Mouse (Mus musculus): Measurements from ENCODE around the gene Map4k4.
A peak's percentile ranks its signal among the peaks of the same experiment; 100 is the strongest.

Gene Map4k4

DNA sequence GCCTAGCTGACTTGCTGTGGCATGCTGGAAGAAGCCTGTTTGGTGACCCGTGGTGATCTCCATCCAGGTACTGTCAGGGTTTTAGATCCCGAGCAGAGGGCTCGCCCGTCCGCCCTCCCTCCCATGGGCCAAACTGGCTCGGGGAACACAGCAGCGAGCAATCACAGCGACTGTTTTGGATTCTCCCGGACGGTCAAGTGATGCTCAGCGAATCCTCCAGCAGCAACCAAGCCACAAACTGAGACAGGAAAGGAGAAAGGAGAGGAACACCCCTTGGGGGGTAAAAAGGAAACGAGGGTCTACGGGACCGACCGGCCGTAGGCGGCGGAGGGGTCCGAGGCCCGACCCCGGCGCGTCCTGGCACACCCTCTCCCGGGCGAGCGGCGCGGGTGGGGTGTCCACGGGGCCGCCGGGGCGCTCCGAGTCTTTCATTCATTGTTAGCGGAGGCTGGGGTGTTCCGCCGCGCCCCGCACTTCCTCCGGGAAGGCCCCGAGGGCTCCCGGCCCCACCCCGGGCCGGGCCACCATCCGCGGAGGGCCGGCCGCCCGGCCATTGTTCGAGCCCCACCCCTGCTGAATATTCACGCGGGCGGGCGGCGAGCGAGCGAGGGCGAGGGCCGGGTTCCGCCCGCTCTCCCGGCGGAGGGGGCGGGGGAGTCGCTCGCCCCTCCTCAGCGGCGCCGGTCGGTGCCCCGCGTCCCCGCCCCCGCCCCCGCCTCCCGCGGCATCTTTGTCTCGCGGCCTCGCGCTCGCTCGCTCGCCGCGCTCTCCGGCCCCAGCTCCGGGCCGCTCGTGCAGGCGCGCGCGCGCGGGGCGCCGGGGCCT lies at the start of gene Map4k4:
TSS of gene Map4k4 (plus strand) at position 733 of the 825 bp plus-strand sequence.
- DNase-seq (ENCODE audit: low spot score in 2 of 2), result peak in 1 of 2 experiments; percentile 72

DNA sequence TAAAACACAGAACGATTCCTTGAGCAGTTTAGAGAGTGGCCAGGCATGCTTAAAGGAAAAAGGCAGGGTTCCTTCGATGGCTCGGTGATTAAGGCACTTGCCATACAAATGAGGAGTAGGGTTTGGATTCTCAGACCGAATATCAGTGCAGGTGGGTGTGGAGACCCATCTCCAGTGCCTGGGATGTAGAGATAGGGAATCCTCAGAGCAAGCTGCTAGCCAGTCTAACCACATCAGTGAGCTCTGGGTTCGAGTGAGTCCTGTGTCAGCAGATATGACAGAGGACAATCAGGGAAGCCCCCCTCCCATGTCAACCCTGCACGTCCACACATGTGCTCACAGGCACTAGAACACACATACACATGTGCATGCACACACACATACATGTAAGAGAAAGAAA lies 44.8 kb upstream of the Map4k4 start:
- no peak for DNase-seq (ENCODE audit: low spot score in 2 of 2)

DNA sequence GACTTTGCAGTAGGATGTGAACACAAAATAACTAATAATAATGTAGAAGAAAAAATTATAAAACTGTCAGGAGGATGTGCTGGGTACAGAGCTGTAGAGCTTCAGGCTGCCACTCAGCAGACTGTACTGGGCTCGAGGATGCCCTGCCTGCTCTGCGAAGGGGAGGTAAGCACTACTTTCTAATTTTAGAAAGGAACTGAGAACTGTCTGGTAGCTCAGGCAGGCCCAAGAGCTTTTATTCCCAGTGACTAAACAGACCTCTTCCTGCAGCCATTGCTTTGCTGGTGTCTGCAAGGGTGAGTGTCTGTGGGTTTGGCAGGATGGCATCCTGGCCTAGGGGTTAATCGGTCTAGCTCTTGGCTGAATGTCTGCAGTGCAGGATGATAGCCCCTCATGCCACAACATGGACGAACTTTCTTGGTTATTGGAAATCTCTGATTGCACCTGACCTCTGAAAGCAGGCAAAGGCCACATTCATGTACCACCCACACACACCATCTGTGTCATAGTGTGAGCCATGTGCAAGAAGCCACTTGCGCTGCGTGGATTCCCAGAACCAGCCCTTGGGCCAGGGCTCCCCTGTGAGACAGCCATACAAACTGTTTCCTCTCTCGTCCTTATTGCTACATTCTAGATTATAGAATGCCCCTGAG lies 43.8 kb upstream of the Map4k4 start:
- DNase-seq (ENCODE audit: low spot score in 2 of 2), result no peak

DNA sequence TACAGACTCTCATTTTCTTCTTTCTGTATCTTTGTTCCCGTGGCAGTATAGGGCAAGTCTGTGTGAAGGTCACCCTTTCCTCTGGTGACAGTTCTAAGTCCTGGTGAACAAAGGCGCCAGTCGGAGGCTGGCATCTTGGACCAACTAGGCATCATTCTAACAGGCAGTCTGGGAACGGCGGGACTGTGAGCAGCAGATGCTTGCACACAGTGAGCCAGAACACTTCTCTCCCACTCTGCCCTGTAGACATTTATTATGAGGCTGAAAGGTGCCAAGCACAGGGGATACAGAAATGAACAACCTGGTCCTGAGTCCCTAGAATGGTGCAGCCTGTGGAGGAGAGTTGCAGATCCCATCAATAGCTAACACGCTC lies 43.3 kb upstream of the Map4k4 start:
- DNase-seq (ENCODE audit: low spot score in 2 of 2), result no peak

DNA sequence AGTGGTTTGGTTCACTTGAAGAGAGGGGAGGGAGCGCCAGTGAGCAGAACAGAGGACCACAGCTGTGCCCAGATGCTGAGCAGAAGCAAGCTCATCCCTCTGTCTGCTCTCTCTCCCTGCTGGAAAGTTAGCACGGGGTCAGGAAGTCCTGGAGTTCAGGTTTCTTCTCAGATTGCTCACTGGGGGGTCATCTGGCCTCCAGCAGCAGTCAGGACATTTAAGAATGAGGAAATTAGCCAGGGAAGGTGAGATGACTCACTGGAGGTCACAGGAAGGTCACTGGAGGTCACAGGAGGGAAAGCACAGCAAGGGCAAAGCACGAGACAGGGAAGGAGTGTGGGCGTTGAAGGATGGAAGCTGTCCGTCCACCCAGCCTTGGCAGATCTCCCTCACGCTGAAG lies 41.5 kb upstream of the Map4k4 start:
- no peak for DNase-seq (ENCODE audit: low spot score in 2 of 2)

DNA sequence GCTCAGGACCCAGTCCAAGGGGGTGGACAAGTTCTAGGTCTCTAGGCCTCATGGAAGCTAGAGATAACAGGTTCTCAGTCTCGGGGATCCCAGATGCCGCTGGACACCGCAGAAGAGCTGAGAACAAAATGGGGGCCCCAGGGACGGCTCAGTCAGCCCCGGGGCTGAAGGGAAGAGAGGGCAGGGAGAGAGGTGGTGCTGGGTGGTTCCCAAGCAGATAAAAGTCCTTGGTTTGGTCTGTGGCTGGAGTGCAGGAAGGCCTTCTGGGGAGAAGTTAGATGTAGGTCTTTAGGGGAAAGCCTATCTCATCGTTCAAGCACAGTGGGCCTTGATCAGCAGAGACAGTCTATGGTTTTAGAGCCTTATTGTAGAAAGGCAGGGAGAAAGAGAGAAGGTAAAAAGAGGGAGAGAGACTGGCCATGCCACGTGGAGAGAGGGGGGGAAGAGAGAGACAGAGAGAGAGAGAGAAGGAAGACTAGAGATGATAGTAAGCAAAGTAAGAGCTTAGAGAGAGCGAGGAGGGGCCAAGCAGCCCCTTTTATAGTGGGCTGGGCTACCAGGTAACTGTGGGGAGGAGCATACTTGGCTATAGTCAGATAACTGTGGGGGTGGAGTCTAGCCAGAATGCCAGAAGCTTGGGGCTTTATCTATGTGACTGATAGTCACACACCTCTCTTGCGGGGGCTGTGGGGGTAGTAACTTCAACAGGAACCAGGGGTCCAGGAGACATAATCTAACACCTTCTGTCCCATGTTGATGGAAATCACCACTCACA lies 34.2 kb upstream of the Map4k4 start:
- no peak for DNase-seq (ENCODE audit: low spot score in 2 of 2)

DNA sequence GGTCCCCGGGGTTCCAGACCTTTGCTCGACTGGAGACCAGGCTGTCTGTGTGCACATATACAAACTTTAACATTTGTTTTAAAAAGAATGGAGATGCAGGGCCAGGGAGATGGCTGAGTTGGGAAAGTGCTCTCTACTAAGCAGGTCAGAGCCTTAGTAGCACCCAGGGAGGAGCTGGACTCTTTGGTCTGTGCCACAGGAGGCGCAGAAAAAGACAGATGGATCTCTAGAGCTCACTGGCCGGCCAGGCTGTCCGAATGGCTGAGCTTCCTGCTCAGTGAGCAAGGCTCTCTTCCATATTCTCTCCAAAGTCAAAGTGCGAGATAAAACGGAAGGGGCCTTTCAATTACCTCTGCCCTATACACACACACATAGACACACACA lies 33.6 kb upstream of the Map4k4 start:
- DNase-seq (ENCODE audit: low spot score in 2 of 2), result no peak

DNA sequence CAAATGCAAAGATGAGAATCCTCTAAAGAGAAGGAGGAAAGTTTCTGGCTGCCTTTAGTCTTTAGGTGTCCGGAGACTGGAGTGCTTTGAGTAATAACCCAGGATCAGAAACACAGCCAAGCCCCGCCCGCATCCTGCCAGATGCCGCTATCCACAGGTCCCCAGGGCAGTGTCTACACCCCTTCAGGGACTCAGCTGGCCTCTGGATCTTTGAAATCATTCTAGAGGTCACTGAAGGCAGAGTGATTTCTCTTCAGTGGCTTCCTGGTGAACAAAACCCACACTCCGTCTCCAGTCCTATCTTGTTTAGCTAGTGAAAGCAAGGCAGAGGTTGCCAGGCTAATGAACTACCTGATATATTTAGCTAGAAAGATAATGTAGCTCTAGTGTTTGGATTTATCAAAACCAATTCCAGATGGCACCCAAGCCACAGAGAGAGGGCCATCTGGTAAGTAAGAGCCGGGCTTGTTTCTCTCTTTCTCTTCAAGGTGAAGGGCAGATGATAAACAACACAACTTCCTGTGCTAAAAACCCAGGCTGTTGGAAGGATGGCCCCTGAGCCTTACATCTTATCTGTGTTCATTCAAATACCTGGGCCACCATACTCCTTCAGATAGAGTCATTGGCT lies 32.6 kb upstream of the Map4k4 start:
- no peak for DNase-seq (ENCODE audit: low spot score in 2 of 2)

DNA sequence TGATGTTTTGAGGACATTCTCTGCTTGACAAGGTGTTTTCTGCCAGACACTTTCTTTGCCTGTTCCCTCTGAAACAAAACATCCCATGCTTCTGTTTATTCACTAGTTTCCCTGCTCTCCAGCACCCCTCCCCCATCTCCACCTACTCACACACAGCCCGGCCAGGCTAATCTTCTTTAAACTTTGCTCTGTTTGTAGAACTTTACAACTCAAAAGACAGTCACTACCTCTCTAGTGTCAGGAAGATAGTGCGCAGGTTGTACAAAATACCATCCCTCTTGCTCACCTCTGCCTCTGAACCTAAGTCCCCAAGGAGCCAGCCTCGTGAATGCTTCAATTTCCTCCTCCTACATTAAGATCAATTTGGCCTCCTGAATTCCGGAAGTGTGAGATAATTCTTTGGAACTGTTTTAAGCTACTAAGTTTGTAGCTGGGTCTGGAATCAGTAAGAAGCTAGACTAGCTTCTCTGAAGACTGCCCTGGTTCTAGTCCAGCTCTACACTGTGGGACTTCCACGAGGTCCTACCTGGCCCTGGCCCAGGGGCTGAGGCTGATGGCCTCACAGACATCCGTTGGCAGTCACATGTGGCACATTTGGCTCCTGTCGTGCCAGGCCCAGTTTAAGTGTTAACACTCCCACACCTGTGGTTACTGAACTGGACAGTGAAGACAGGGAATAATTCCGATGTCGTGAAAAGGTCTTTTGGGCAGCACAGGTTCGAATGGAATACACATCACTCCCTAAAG lies 31.7 kb upstream of the Map4k4 start:
- DNase-seq (ENCODE audit: low spot score in 2 of 2), result no peak

DNA sequence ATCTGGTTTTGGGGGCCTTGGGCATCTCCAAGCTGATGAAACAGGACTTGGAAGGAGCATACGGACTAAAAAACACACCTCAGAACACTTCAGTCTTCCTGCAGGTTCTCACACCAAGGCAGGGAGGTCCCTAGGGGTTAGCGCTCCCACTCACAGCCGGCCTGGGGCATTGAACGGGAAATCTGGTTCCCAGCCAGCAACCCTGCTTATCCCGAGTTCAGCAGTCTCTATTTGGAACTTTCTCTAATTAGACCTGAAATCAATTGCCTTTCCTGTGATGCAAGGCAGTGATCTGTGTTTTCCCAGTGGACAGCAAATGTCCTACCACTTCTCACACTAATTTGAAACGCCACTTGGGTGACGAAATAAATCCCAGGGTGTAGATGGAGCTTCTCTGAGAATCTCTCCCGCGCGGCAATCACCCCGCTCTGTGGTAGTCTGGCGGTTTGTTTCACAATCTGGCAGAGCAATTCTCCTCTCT lies 31.0 kb upstream of the Map4k4 start:
- DNase-seq (ENCODE audit: low spot score in 2 of 2), result no peak

DNA sequence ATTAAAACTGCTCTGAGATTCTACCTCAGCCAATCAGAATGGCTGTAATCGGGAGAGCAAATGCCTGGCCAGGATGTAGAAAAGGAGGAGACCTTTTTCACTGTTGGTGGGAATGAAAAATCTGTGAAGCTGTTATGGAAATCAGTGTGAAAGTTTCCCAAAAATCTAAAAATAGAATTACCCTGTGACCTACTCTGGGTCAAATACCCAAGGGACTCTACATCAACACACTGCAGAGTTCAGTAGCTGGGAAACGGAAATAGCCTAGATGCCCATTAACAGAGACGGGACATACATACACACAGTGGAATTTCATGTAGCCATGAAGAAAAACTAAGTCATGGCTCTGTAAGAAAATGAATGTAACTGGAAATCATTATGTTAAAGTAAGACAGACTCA lies 22.7 kb upstream of the Map4k4 start:
- DNase-seq (ENCODE audit: low spot score in 2 of 2), result no peak

DNA sequence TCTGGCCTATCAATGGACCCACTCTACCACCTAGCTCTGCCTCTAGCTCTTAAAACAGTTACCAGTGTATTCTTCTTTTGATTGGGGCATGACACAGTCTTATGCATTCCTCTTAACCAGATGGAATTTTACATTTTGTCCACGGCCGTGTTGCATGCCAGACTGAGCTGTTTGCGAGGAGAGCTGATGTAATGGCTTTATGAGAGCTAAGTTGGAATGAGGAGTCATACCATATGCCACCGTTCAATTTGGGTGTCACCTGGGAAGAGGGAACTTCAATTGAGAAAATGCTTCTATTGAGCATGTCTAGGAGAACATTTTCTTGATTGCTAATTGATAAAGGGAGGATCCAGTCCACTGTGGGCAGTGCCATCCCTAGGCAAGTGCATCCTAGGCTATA lies 18.2 kb upstream of the Map4k4 start:
- no peak for DNase-seq (ENCODE audit: low spot score in 2 of 2)

DNA sequence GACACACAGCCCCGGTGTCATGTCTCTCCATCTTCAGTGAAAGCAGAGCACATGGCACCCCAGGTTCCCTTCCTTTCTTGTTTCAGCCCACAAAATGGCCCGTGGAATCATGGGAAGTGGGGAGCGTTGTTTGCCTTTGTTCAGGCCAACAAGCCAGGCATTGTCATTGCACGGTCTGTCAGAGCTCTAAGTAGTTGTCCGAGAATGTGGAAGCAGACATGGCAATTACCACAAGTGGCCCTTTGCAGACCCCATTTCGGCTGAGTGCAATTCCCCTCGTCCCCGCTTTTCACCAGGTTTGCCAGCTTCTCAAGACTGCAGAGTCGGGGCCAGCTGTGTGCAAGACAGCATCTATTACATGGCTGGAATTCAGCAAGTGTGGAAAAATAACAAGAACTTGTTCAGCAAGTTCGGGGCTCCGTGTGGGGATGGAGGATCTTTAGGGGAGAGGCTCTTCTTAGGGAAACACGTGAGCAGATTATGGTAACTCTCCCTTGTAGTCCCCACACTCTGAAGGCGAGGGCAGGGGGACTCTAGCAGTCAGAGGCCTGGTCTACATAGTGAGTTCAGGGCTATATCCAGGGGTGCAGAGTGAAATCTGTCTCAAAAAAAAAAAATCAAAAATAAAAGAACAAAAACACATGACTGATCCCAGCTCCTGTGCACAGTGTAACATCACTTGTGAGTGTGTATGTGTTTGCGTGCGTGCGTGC lies 15.8 kb upstream of the Map4k4 start:
- DNase-seq (ENCODE audit: low spot score in 2 of 2), result no peak

DNA sequence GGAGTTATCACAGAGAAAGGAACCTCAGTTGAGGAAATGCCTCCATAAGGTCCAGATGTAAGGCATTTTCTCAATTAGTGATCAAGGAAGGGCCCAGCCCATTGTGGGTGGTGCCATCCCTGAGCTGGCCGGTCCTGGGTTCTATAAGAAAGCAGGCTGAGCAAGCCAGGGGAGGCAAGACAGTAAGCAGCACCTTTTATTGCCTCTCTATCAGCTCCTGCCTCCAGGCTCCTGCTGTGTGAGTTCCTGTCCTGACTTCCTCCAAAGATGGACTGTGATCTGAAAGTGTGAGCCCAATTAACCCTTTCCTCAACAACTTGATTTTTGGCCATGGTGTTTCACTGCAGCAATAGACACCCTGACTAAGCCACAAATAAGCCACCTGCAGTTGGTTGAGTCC lies 12.7 kb upstream of the Map4k4 start:
- DNase-seq (ENCODE audit: low spot score in 2 of 2), result no peak

DNA sequence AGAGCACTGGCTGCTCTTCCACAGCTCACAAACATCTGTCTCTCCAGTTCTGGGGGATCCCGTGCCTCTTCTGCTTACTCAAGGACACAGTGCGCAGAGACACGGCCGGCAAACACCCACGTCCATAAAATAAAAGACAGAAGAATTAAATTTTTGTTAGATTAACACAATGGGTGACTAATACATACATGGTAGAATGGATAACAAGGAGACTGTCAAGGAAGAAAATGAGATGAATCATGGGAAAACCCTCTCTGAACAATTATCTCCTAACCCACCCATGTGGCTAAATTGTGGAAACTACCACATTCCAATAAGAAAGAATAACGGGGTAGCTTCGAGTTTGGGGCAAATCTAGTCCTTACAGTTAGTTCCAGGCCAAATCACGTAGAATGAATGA lies 11.3 kb upstream of the Map4k4 start:
- no peak for DNase-seq (ENCODE audit: low spot score in 2 of 2)

DNA sequence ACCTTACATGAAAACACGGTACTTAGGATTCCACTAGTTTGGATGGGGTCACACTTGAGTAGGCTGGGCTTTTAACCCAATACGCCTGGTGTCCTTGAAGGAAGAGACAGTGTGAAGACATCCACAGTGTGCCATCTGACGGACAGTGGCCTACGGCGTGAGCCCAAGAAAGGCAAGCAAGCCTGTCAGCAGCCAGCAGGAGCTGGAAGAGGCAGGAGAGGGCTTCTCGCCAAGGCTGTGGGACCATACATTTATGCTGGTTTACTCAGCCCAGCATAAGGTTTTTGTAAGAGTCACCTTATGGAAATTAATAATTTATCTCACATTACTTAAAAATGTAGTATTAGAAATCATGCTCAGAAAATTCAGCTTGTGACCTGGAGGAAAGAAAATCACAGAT lies 10.7 kb upstream of the Map4k4 start:
- no peak for DNase-seq (ENCODE audit: low spot score in 2 of 2)

DNA sequence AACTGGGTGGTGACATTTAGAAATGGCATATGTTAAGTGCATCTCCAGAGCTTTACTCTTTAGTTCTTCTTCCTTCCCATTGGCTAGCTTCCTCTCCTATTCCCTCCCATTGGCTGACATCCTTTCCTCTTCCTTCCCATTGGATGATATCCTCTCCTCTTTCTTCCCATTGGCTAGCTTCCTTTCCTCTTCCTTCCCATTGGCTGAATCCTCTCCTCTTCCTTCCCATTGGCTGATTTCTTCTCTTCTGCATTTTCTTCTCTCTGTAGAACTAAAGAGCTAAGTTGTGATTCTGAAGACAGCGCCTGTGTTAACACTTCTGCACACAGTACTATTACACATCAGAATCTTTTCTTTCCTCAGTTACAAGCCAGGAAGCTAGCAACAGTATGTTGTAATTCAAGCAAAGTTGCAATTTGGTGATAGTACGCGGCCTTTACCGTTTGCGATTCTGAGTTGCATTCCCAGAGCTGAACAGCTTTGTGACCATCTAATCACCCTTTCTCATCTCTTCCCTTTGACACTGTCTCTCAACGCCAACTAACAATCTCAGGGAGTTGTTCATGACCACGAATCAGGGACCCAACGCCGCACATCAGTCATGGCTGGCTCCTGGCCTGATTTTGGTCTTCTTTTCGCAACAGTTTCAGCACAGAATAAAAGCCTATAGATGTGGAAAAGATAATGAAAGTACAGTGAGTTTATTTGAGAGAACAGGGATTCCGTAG lies 7.4 kb upstream of the Map4k4 start:
- no peak for DNase-seq (ENCODE audit: low spot score in 2 of 2)

DNA sequence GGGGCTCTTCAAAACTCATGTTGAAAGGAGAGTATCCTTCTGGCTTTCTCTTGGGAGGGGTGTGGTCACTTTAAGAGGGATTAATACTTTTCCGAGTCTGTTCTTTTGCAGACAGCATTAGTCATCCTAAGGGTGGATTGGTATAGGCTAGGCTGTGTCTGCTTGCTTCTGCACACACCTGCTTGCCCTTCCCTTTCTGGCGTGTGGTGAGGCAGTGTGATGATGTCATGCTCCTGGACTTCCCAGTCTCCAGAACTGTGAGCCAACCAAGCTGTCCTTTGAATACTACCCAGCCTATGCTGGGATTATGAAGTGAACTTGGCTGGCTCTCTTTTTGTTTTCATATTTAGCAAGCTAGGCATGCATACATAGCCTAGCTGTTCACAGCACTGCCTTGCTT lies 5.6 kb upstream of the Map4k4 start:
- no peak for DNase-seq (ENCODE audit: low spot score in 2 of 2)

DNA sequence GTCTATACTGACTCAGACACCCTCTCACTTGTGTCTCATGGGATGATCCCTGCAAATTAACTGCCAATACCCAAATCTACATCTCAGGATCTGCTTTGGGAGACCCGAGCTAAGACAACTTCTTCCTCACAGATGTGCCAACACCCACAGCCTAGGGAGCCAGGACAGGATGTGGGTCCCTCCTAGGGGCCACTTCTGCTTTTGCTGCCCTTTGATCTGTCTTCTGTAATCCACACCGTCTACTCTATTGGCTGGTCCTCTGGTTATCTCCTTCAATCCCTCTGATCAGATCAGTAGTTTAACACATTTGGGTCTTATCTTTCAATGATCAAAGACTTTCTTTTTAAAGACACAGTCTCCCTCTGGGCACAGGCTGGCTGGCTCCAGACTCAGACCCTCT lies 5.2 kb upstream of the Map4k4 start:
- no peak for DNase-seq (ENCODE audit: low spot score in 2 of 2)

DNA sequence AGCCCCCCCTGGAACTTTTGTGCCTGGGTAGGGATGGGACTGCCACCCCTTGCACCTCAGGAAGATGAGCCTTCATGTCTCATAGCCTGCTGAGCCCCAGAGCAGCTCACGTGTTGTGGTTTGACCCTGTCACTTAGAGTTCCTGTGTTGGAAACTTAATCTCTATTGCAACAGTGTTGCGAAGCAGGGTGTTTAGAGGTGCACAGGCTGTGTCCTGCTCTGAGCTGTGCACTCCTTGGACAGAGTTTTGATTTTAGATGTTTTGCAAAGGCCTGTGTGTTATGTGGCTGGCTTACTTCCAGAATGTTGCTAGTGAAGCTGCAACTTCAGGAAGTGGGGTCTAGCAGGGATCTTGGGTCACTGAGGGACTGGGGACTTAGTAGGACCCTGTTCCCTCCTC lies 4.1 kb upstream of the Map4k4 start:
- DNase-seq (ENCODE audit: low spot score in 2 of 2), result no peak

All from frontal cortex, postnatal 10 days (tissue).